Mouse (Mus musculus): ENCODE results near the gene Rgs8.

The Rgs8 gene

GRCm38 (mm10) chr1:153740145-153740544 lies 87.3 kb downstream of the Rgs8 start, which contains the start of gene Rgs16:
Gene Rgs16, plus strand, starts transcription at chr1:153740349.
- peak; percentile 92 for ATAC-seq (ENCODE audit: insufficient number of reproducible peaks, low FRiP score, low TSS enrichment)

GRCm38 (mm10) chr1:153740775-153741400 lies 88.1 kb downstream of the Rgs8 start:
- no peak for ATAC-seq (ENCODE audit: insufficient number of reproducible peaks, low FRiP score, low TSS enrichment)

GRCm38 (mm10) chr1:153741551-153742316 lies 88.9 kb downstream of the Rgs8 start:
- no peak for ATAC-seq (ENCODE audit: insufficient number of reproducible peaks, low FRiP score, low TSS enrichment)

- no peak for ATAC-seq (ENCODE audit: insufficient number of reproducible peaks, low FRiP score, low TSS enrichment)
Measured at GRCm38 (mm10) chr1:153742374-153743155, 89.7 kb downstream of the Rgs8 start.

- no peak for ATAC-seq (ENCODE audit: insufficient number of reproducible peaks, low FRiP score, low TSS enrichment)
Measured at GRCm38 (mm10) chr1:153746119-153746670, 93.4 kb downstream of the Rgs8 start.

- ATAC-seq (ENCODE audit: insufficient number of reproducible peaks, low FRiP score, low TSS enrichment), result peak; percentile 32; the same call in 1 of the 2 replicates
Measured at GRCm38 (mm10) chr1:153746728-153747127, 93.9 kb downstream of the Rgs8 start.

- no peak for ATAC-seq (ENCODE audit: insufficient number of reproducible peaks, low FRiP score, low TSS enrichment)
Measured at GRCm38 (mm10) chr1:153747861-153748530, 95.2 kb downstream of the Rgs8 start.

GRCm38 (mm10) chr1:153748549-153748948 lies 95.7 kb downstream of the Rgs8 start:
- ATAC-seq (ENCODE audit: insufficient number of reproducible peaks, low FRiP score, low TSS enrichment), result no peak

GRCm38 (mm10) chr1:153749211-153749801 lies 96.5 kb downstream of the Rgs8 start, which contains the start of gene Rnasel:
Gene Rnasel, plus strand, starts transcription at chr1:153749426.
- ATAC-seq (ENCODE audit: insufficient number of reproducible peaks, low FRiP score, low TSS enrichment), result peak; percentile 49

Data from cerebellum, adult (tissue).